Mouse (Mus musculus) heart, adult 11 months (tissue): ENCODE measurements at regions not wholly inside any gene's neighbourhood (a gene's known extent, or its start where the extent isn't known, plus 50 kb on each side); places are given as distances from the start of the nearest gene placed in this dataset.

Experiments used
- DNase-seq: peaks from one replicate; pipeline ENCODE4 v3.0.0; 2022

DNA sequence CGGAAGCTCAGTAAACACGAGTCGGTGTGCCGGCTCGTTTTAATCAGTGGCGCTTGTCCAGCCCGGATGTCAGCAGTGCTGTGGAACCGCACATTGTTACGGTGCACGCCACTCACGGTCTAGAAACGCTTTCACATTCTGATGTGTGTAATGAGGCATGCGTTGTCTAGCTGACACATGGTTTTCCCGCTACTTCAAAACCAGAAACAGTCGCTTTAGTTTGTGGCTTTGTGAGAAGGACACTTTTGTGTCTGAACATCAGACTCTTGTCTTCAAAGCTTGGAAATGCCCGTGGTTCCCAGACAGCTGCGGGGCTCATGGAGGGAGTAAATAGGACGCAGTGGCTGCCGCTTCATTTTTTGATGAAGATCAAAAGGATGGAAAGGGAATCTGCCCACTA, 77.0 kb upstream of the Lgr5 start:
- no peak for DNase-seq

DNA sequence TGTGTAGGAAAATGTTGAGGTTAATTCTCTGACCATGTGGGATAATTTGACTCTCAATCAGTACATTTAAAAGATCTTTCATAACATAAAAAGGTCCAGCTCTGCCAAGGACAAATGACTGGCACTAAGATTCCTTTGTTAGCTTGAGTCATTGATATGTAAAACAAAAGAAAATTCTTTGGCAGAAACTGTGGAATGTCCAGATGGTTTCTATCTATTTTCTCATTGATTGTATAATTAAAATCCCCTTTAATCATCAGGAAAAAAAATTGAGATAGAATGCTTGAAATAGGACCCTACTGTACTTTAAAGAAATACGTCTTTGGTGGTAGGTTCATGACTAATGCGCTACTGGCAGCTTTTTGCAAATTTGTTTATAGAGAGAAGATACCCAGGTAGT, 89.1 kb upstream of the Lgr5 start:
- no peak for DNase-seq

DNA sequence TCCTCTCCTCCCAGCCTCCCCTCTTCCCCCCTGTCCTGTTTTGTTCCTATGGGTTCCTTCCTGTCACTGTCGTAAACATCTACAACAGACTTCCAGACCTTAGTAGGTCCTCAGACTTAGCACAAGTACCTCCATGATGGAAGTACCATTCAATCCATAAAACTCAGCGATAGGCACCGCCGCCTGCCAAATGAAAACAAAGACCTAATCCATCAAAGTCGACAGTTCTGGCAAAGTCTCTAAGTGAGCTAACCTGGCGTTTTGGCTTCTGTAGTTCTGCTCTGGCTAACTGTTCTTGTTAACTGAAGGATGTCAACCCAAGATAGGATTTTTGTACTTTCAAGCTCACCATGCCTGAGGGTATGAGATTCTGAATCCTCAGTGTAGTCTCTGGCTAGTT, 93.5 kb upstream of the Lgr5 start:
- peak; percentile 71 for DNase-seq

DNA sequence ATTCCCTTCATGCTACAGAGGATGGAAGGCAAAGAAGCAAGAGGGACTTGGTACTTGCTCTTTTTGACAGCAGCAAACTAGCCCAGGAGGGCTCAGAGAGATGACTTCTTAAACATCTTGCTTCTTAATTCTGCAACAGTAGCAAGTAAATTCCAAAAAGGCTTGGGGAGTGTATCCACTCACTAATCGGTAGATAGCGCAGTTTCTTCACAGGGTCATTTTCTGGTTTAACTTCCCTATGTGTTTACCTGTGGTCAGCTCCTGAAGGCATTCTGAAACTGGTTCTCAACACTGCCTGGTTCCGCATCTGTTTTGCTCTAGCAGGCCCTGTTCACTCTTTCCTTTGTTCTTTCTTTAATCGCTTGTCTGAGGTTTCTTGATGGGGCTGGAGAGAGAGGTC, 104.4 kb upstream of the Lgr5 start:
- no peak for DNase-seq

DNA sequence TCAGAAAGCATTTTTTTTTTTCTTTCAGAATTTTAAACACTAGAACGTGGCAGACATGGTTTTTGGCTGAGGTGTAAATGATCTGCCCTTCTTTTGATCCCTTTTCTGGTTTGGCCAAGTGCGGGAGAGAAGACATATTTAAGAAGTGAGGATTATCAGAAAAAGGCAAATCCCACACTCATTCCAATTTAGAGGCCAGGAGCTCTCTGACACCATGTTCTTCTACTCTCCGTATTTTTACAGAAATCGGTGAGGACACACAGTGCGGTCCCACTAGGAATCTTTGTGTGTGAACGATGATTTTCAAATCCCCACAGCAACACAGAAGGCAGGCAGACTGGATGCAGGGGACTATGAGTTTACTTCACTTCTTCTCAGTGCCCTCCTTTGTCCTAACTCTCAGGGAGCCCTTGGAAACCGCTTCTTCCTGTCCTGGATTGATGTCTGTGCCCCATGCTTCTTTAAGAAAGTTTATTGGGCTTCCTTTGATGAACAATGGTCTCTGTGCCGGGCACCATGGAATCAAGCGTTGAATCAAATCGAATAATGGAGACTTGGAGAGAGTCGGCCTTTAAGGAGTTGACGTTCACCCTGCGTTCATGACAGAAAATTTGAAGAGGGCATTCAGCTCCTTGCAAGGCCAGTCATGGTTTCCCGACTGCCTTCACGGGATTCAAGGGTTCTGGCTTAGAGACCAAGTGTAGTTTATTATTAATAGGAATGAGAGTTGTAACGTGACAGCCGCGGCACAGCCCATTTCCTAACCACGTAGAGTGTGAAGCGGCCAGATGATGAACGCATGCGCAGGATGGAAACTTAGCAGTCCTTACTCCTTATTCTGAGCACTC, 106.6 kb upstream of the Lgr5 start:
- peak; percentile 61 for DNase-seq

DNA sequence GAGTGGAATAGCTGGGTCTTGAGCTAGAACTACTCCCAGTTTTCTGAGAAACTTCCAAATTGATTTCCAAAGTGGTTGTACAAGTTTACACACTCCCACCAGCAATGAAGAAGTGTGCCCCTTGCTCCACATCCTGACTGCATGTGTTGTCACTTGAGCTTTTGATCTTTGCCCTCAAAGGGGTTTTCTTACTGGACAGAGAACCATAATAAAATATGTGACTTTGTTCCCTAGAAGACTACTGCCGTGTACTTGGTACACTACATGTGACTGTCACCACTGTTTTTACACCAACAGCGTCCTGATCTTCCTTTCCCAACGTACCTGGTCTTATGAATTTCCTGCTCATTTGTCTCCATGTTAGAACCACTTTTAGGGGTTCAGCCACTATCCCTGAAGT, 114.3 kb upstream of the Tspan8 start:
- DNase-seq: peak; percentile 72

DNA sequence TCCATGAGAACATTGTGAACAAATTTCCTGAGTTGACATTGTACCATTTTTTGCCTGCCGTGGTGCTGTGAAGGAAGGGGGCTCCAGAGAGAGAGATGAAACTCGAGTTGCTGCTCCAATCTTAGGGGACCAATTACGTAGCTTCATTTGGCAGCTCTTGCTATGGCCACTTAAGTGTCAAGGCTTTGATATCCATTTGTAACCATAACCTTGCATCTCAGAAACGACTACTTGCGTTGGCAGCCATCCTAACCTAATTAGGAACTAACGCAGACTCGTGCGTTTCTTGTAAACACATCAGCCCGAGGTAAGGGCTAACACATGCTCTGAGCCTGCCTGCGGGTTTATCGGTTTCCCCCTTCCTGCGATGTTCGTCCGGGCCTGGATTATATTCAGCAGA, 108.0 kb upstream of the Tspan8 start:
- no peak for DNase-seq

DNA sequence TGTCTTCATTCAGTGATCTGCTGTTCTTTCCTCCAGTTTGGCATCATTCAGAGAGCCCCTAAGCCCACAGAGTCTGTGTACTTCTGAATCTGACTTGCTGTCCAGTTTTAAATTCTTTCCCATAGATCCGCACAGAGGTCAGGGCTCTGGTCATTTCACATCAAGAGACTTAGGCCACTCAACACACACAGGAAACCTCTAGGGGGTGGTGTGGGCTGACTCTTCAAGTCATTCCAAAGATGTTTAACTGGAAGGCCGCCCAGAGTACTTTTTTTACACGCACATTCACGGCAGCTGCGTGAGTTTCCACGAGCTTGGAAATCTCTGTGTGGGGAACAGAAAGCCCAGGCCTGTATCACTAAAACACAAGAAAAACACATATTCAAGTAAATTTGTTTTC, 102.7 kb upstream of the Tspan8 start:
- DNase-seq: peak; percentile 91

DNA sequence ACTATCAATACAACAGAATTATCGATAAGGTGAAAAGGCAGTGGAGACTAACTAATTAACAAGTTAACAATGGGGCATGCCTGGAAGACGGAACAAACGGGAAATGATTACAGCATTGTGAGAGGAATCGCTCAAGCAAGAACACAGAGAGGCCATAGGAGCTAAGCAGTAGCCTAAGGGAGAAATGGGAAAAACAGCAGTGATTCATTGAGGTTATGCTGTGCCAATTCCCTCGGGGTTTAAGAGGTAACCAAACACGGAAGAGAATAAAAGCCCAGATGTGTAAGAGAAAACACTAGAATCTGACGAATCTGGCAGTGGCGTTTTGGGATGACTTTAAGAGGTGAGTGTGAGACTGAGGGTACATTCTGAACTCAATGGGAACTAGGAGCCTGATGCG, 100.5 kb upstream of the Tspan8 start:
- DNase-seq: no peak

DNA sequence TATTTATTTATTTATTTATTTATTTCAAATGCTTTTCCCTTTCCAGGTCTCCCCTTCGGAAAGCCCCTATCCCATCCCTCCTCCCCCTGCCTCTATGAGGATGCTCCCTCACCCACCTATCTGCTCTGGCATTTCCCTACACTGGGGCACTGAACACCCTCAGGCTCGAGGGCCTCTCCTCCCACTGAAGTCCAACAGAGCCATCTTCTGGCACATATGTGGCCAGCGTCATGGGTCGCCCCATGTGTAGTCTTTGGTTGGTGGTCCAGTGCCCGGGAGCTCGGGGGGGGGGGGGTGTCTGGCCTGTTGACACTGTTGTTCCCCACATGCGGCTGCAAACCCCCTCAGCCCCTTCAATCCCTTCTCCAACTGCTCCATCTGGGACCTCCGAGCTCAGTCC, 99.6 kb upstream of the Tspan8 start:
- DNase-seq: no peak

DNA sequence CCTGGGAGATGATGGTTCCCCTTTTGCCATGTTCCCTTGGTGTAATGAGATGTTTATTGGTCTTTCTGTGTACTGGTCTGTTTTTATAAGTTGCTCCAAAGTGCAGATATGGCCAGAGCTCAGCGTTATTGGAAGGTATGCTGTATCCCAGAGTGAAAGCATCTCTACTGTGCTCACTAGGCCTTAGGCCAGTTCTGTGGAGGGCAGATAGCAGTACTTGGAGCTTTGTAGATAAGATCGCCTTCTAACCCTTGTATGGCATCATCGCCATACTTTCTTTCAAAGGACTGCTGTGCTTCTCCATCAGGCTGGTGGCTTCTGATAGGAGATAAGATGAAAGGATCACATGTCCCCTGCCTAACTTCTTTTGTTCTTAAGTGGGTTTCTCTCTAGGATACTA, 94.0 kb upstream of the Tspan8 start:
- no peak for DNase-seq

DNA sequence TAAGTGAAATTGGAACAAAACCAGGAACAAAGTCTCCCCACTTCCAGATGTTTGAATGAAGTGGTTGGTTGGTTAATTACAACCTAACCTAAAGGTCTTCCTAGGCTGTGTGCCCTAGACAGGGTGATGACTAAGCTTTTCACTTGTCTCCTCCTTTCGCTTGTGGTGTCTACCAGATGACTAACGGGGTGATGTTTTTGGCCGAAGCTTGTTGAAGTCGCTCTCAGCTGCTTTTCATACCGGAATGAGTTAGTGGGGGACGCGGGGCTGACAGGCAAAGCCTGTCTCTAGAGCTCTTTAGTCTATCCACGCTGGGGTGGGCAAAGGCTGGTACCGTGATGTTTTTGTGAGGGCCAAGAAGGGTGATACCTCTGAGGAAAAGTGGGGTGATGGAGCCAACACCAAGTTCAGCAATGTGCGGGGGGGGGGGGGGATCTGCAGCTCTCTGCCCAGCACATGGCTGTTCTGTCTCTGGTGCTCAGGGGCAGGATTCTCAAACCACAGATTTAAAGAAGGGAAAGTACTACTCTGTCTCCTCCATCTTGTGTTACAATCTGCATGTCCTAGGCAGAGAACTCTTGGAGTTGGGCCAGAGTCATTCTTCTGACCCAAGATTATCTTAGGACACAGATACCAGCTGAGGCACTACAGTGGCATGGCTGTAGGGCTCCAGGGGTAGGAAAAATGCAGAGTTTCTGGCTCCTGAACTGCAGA, 73.8 kb upstream of the Tspan8 start:
- DNase-seq: no peak

DNA sequence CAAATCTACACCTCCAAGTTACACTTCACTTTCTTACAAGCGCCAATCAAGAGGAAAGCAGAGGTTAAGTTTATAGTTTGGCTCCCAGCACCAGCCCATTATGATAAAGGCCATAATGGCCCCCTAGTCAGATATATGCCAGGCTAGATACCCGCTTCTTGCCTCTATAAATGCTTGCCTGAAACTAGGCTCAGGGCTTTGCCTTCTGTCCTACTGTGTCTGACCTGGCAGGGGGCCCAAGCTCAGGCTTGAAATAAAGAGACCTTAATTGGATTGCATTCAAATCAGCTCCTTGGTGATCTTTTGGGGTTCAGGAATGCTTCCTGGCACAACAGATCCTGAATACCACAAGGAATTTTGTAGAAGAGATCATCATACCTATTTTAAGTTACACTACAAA, 66.8 kb upstream of the Tspan8 start:
- no peak for DNase-seq

DNA sequence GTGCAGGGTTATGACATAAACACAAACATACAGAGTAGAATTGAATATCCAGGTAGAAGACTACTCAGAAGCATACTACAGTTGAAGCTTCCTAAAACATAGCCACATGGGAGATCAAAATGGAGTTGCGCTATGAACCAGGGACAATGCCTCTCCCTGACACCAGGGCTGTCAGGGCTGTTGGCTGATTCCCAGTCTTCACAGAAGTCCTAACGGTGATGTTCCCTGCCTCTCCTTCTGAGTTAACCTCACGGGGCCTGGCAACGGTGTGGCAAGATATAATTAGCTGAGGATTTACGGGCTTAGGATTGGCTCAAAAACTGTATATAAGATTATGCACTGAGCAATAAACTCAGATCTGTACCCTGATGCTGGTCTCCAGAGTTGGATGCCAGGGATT, 66.4 kb upstream of the Tspan8 start:
- DNase-seq: no peak

DNA sequence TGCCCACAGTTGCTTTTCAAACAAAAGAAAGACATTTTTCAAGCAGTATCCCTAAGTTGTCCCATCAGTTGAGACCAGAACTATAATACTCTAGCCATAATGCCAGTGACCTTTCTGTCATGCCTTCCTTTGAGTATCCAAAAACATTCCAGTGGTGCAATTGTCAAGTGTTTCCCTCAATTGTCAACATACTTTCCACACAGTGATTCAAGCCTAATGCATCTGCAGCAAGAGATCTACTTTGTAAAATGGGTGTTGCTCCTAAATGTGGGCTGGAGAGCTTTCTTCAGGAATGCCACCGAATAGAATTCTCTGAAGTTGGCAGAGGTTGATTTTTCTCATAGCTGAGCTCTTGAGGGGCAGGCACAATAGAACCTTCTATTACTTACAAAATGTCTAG, 58.0 kb upstream of the Tspan8 start:
- no peak for DNase-seq
